Mouse (Mus musculus): ENCODE results near the gene Gpsm1. TPM values are rescaled to one million over a fixed set of nuclear protein-coding genes. Genes with fewer than 3 reads are reported as not detected.
"Not testable (repeated sequence)": the region's sequence is repeated elsewhere in the genome, so short reads cannot be mapped to it uniquely, and the experiment has no call there.

Gene Gpsm1
- polyA plus RNA-seq, 1 experiment from 2014 or later, result 114 TPM

GRCm38 (mm10) chr2:26368572-26368971 is 53.3 kb downstream of the Gpsm1 start:
- no peak overlapping the region for H3K4me3 ChIP-seq
- H3K9me3 ChIP-seq, result no peaks in the 10 kb centered on the region
- H3K27me3 ChIP-seq (ENCODE audit: insufficient read depth, poor library complexity, severe bottlenecking), result no peaks in the 10 kb centered on the region
- no peaks in the 10 kb centered on the region for H3K4me1 ChIP-seq (replicated peaks)
- 84% methylated on average over 1 of the region's 1 CpGs for WGBS
- no peak overlapping the region for H3K27ac ChIP-seq
- no peak for DNase-seq (ENCODE audit: low spot score)
- peaks cover 100% of the 10 kb centered on the region for H3K36me3 ChIP-seq

- Histone ChIP-seq H3K4me3 (no peak overlapping the region), H3K4me1 (replicated peaks) (no peaks in the 10 kb centered on the region), H3K27ac (no peak overlapping the region), H3K36me3 (peaks cover 100% of the 10 kb centered on the region), H3K9me3 (no peaks in the 10 kb centered on the region), H3K27me3 (ENCODE audit: insufficient read depth, poor library complexity, severe bottlenecking) (no peaks in the 10 kb centered on the region)
- 97% methylated on average over 8 of the region's 8 CpGs for WGBS
- DNase-seq (ENCODE audit: low spot score), result no peak
These were observed 57.1 kb downstream of the Gpsm1 start for GRCm38 (mm10) chr2:26372396-26372795.

GRCm38 (mm10) chr2:26380131-26380771 is 64.9 kb downstream of the Gpsm1 start, which contains the start of gene Snapc4:
TSS of gene Snapc4 (minus strand) at chr2:26380653.
- peak within 1 kb of the TSS; percentile 87 for H3K27ac ChIP-seq

GRCm38 (mm10) chr2:26380871-26381270 is 65.6 kb downstream of the Gpsm1 start:
- H3K36me3 ChIP-seq, result peaks cover 71% of the 10 kb centered on the region
- DNase-seq (ENCODE audit: low spot score); H3K27me3 ChIP-seq (ENCODE audit: insufficient read depth, poor library complexity, severe bottlenecking); H3K9me3 ChIP-seq: not testable (repeated sequence)
- H3K4me3 ChIP-seq, result peak overlapping the region; percentile 95
- peaks cover 18% of the 10 kb centered on the region for H3K4me1 ChIP-seq (replicated peaks)
- H3K27ac ChIP-seq, result peak overlapping the region; percentile 87
- WGBS, result 40% methylated on average over 6 of the region's 6 CpGs

More at GRCm38 (mm10) chr2:26380131-26380771, 64.9 kb downstream of the Gpsm1 start, which contains the start of gene Snapc4:
- Histone ChIP-seq H3K9me3 (no peaks in the 10 kb centered on the region), H3K27me3 (ENCODE audit: insufficient read depth, poor library complexity, severe bottlenecking) (no peaks in the 10 kb centered on the region), H3K4me3 (peak within 1 kb of the TSS; percentile 95), H3K36me3 (peaks cover 71% of the 10 kb centered on the region), H3K4me1 (replicated peaks) (peaks cover 18% of the 10 kb centered on the region)
- DNase-seq (ENCODE audit: low spot score), result peak; percentile 86
- WGBS, result under 1% methylated on average over 38 of the region's 38 CpGs

GRCm38 (mm10) chr2:26387713-26388112 is 72.4 kb downstream of the Gpsm1 start:
- Histone ChIP-seq H3K27me3 (ENCODE audit: insufficient read depth, poor library complexity, severe bottlenecking) (no peaks in the 10 kb centered on the region), H3K4me3 (peak overlapping the region; percentile 98), H3K9me3 (no peaks in the 10 kb centered on the region), H3K4me1 (replicated peaks) (peaks cover 28% of the 10 kb centered on the region), H3K36me3 (peaks cover 76% of the 10 kb centered on the region), H3K27ac (no peak overlapping the region)
- DNase-seq (ENCODE audit: low spot score), result no peak
- WGBS, result 95% methylated on average over 3 of the region's 3 CpGs

- WGBS, result under 1% methylated on average over 45 of the region's 45 CpGs
- peaks cover 28% of the 10 kb centered on the region for H3K4me1 ChIP-seq (replicated peaks)
- peak overlapping the region; percentile 98 for H3K4me3 ChIP-seq
- DNase-seq (ENCODE audit: low spot score), result no peak
- no peaks in the 10 kb centered on the region for H3K27me3 ChIP-seq (ENCODE audit: insufficient read depth, poor library complexity, severe bottlenecking)
- H3K36me3 ChIP-seq, result peaks cover 76% of the 10 kb centered on the region
- peak overlapping the region; percentile 93 for H3K27ac ChIP-seq
- no peaks in the 10 kb centered on the region for H3K9me3 ChIP-seq
These were observed 73.4 kb downstream of the Gpsm1 start for GRCm38 (mm10) chr2:26388682-26389153.

- peak within 1 kb of the TSS; percentile 93 for H3K27ac ChIP-seq
- 1% methylated on average over 60 of the region's 60 CpGs for WGBS
- H3K9me3 ChIP-seq, result no peaks in the 10 kb centered on the region
- DNase-seq (ENCODE audit: low spot score), result peak; percentile 84
- peaks cover 76% of the 10 kb centered on the region for H3K36me3 ChIP-seq
- H3K4me1 ChIP-seq (replicated peaks), result peaks cover 28% of the 10 kb centered on the region
- no peaks in the 10 kb centered on the region for H3K27me3 ChIP-seq (ENCODE audit: insufficient read depth, poor library complexity, severe bottlenecking)
- peak within 1 kb of the TSS; percentile 98 for H3K4me3 ChIP-seq
These were observed 73.9 kb downstream of the Gpsm1 start, which contains the start of the genes Entr1 and Pmpca for GRCm38 (mm10) chr2:26389154-26389690. TSS of gene Entr1 (minus strand) at chr2:26389316. TSS of gene Pmpca (plus strand) at chr2:26389339.

- Histone ChIP-seq H3K36me3 (peaks cover 76% of the 10 kb centered on the region), H3K27ac (no peak overlapping the region), H3K9me3 (no peaks in the 10 kb centered on the region), H3K4me1 (replicated peaks) (peaks cover 28% of the 10 kb centered on the region), H3K4me3 (peak overlapping the region; percentile 11; the same call in 1 of the 2 replicates), H3K27me3 (ENCODE audit: insufficient read depth, poor library complexity, severe bottlenecking) (no peaks in the 10 kb centered on the region)
- no peak for DNase-seq (ENCODE audit: low spot score)
- WGBS, result 89% methylated on average over 3 of the region's 3 CpGs
These were observed 75.6 kb downstream of the Gpsm1 start for GRCm38 (mm10) chr2:26390954-26391353.

- H3K4me3 ChIP-seq, result no peak overlapping the region
- no peaks in the 10 kb centered on the region for H3K27me3 ChIP-seq (ENCODE audit: insufficient read depth, poor library complexity, severe bottlenecking)
- H3K27ac ChIP-seq, result no peak overlapping the region
- H3K9me3 ChIP-seq, result no peaks in the 10 kb centered on the region
- DNase-seq (ENCODE audit: low spot score), result no peak
- 94% methylated on average over 6 of the region's 6 CpGs for WGBS
- H3K4me1 ChIP-seq (replicated peaks), result peaks cover 28% of the 10 kb centered on the region
- peaks cover 76% of the 10 kb centered on the region for H3K36me3 ChIP-seq
These were observed 76.3 kb downstream of the Gpsm1 start for GRCm38 (mm10) chr2:26391617-26392016.

Other genes with a start within 250 kb of the Gpsm1 start
- gene Nacc2, start 192.3 kb upstream of the Gpsm1 start, polyA plus RNA-seq (2016; fragmentation: Nextera tagmentation; extraction: Ambion mirVana), result 6.2 and 8.4 TPM in 2 replicates
- 4.4 and 6.3 TPM in 2 replicates for gene Lhx3, start 107.2 kb upstream of the Gpsm1 start, polyA plus RNA-seq (2016; fragmentation: Nextera tagmentation; extraction: Ambion mirVana)
- 19.1 and 20.4 TPM in 2 replicates for gene Qsox2, start 78.0 kb upstream of the Gpsm1 start, polyA plus RNA-seq (2016; fragmentation: Nextera tagmentation; extraction: Ambion mirVana)
- 0.10 and 0.20 TPM in 2 replicates for gene Ccdc187, start 21.0 kb upstream of the Gpsm1 start, polyA plus RNA-seq (2016; fragmentation: Nextera tagmentation; extraction: Ambion mirVana)
- 36.8 and 38.8 TPM in 2 replicates for gene Dnlz, start 36.6 kb downstream of the Gpsm1 start, polyA plus RNA-seq (2016; fragmentation: Nextera tagmentation; extraction: Ambion mirVana)
- gene Card9, start 45.4 kb downstream of the Gpsm1 start, polyA plus RNA-seq (2016; fragmentation: Nextera tagmentation; extraction: Ambion mirVana), result 0.62 and 1.1 TPM in 2 replicates
- 35.3 and 35.5 TPM in 2 replicates for gene Snapc4, start 65.1 kb downstream of the Gpsm1 start, polyA plus RNA-seq (2016; fragmentation: Nextera tagmentation; extraction: Ambion mirVana)
- 136 and 141 TPM in 2 replicates for gene Entr1, start 73.8 kb downstream of the Gpsm1 start, polyA plus RNA-seq (2016; fragmentation: Nextera tagmentation; extraction: Ambion mirVana)
- gene Pmpca, start 73.8 kb downstream of the Gpsm1 start, polyA plus RNA-seq (2016; fragmentation: Nextera tagmentation; extraction: Ambion mirVana), result 132 and 139 TPM in 2 replicates
- 23.8 and 29.7 TPM in 2 replicates for gene Inpp5e, start 93.7 kb downstream of the Gpsm1 start, polyA plus RNA-seq (2016; fragmentation: Nextera tagmentation; extraction: Ambion mirVana)
- gene Sec16a, start 129.7 kb downstream of the Gpsm1 start, polyA plus RNA-seq (2016; fragmentation: Nextera tagmentation; extraction: Ambion mirVana), result 25.2 and 28.9 TPM in 2 replicates
- 39.1 and 46.4 TPM in 2 replicates for gene Notch1, start 201.1 kb downstream of the Gpsm1 start, polyA plus RNA-seq (2016; fragmentation: Nextera tagmentation; extraction: Ambion mirVana)

Data from hindbrain, embryonic 10.5 days (tissue).